Mouse (Mus musculus) hindbrain, embryonic 13.5 days (tissue): ENCODE measurements around the gene Pou3f1. TPM values are rescaled to one million over a fixed set of nuclear protein-coding genes. Genes with fewer than 3 reads are reported as not detected.

Experiments
- ATAC-seq: fragments of 200-750 bp; cut with Nextera tagmentation; 2 replicates; pipeline ENCODE4 v1.8.0; 2017; ENCODE audit warnings: moderate TSS enrichment; ENCODE audit not compliant: low FRiP score
- H3K27ac ChIP-seq: fragments of 300-500 bp; sonication (generic); 2 replicates; pipeline ENCODE4 v1.5.1; 2015; ENCODE audit warnings: inconsistent platforms, mild to moderate bottlenecking, moderate library complexity
- H3K27me3 ChIP-seq: fragments of 300-500 bp; sonication (generic); 2 replicates; pipeline ENCODE4 v1.6.1; 2015; ENCODE audit warnings: mild to moderate bottlenecking, inconsistent platforms
- H3K36me3 ChIP-seq: fragments of 300-500 bp; sonication (generic); 2 replicates; pipeline ENCODE4 v1.6.1; 2015; ENCODE audit warnings: mild to moderate bottlenecking, inconsistent platforms
- H3K4me1 ChIP-seq: fragments of 300-500 bp; sonication (generic); replicated peaks from 2 replicates; pipeline ENCODE4 v1.6.1; 2015; ENCODE audit warnings: inconsistent platforms
- H3K4me2 ChIP-seq: fragments of 300-500 bp; sonication (generic); 2 replicates; pipeline ENCODE4 v1.6.1; 2015; ENCODE audit warnings: inconsistent platforms, mild to moderate bottlenecking, moderate library complexity
- H3K4me3 ChIP-seq: fragments of 300-500 bp; sonication (generic); 2 replicates; pipeline ENCODE4 v1.5.1; 2015; ENCODE audit warnings: mild to moderate bottlenecking, inconsistent platforms
- H3K9ac ChIP-seq: fragments of 300-500 bp; sonication (generic); 2 replicates; pipeline ENCODE4 v1.6.1; 2015; ENCODE audit warnings: mild to moderate bottlenecking, inconsistent platforms
- H3K9me3 ChIP-seq: fragments of 300-500 bp; sonication (generic); 2 replicates; pipeline ENCODE4 v1.6.1; 2016; ENCODE audit warnings: inconsistent platforms
- WGBS: fragments of 180-500 bp; shearing (Covaris S2); methylation state at CpG from one replicate; pipeline ENCODE4 v1.1.7; 2015; 5-methylcytosine and 5-hydroxymethylcytosine counted together
- polyA plus RNA-seq: library from polyadenylated mRNA; unstranded; fragments of >200 nt; fragmentation: Nextera tagmentation; extraction: Ambion mirVana; gene quantifications from 2 replicates; pipeline ENCODE4 v1.2.1, GENCODE M21; 2015

The Pou3f1 gene
- polyA plus RNA-seq, 1 experiment from 2014 or later = 11.4 TPM

DNA sequence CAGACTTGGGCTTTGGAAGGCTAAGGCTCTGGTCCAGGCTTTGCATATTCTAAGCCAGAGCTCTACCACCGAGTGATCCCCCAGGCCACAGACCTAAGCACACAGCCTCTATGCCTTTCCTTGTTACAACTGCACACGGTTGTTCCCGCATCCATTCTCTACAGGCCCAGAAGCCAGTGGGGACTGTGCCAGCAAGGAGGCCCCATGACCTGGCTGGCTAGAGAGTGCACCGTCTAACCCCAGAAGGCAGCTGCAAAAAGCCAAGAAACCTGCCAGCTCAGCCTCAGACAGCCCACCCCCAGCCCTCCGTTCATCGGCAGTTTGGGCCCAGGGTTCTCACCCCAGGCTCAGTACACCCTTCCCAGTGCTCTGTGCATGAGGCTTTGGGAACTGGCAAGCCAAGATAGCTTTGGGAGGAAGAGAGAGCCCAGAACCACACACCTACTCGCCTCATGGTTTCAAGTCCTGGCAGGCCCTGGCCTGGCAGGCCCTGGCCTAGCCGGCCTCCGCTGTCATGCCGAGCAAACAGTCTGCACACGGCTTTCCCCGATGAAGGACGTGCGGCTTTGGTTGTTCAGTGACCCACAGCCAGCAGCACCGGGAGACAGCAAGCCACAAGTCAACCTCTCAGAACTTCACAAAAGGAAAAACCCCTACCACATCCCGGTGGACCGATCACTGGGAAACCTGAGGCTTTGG is 17.9 kb downstream of the Pou3f1 start:
- Histone ChIP-seq H3K4me3 (no peak overlapping the region), H3K9ac (0 out of 2 replicates have a peak overlapping the region, but pooled peaks have one; percentile 31), H3K27ac (peak overlapping the region; percentile 42; the same call in 1 of the 2 replicates), H3K4me1 (peaks cover 41% of the 10 kb centered on the region), H3K9me3 (no peaks in the 10 kb centered on the region), H3K4me2 (no peak overlapping the region), H3K36me3 (peaks cover 22% of the 10 kb centered on the region), H3K27me3 (peaks cover 33% of the 10 kb centered on the region)
- WGBS = 43% methylated on average over 17 of the region's 17 CpGs
- ATAC-seq = no peak; the same call in 1 of the 2 replicates

GRCm38 (mm10) chr4:124675037-124675436 is 18.4 kb downstream of the Pou3f1 start:
- H3K4me3 ChIP-seq = no peak overlapping the region
- no peak overlapping the region for H3K9ac ChIP-seq
- ATAC-seq = no peak
- under 1% methylated on average over 4 of the region's 4 CpGs for WGBS
- no peak overlapping the region for H3K27ac ChIP-seq
- peaks cover 41% of the 10 kb centered on the region for H3K4me1 ChIP-seq
- H3K9me3 ChIP-seq = no peaks in the 10 kb centered on the region
- H3K27me3 ChIP-seq = peaks cover 32% of the 10 kb centered on the region
- no peak overlapping the region for H3K4me2 ChIP-seq
- H3K36me3 ChIP-seq = peaks cover 28% of the 10 kb centered on the region

GRCm38 (mm10) chr4:124675958-124676357 is 19.4 kb downstream of the Pou3f1 start:
- H3K9me3 ChIP-seq = no peaks in the 10 kb centered on the region
- H3K36me3 ChIP-seq = peaks cover 37% of the 10 kb centered on the region
- H3K4me1 ChIP-seq = peaks cover 38% of the 10 kb centered on the region
- WGBS = 90% methylated on average over 6 of the region's 6 CpGs
- H3K9ac ChIP-seq = no peak overlapping the region
- H3K4me2 ChIP-seq = no peak overlapping the region
- ATAC-seq = no peak
- H3K27me3 ChIP-seq = peaks cover 23% of the 10 kb centered on the region
- H3K27ac ChIP-seq = no peak overlapping the region
- H3K4me3 ChIP-seq = no peak overlapping the region

DNA sequence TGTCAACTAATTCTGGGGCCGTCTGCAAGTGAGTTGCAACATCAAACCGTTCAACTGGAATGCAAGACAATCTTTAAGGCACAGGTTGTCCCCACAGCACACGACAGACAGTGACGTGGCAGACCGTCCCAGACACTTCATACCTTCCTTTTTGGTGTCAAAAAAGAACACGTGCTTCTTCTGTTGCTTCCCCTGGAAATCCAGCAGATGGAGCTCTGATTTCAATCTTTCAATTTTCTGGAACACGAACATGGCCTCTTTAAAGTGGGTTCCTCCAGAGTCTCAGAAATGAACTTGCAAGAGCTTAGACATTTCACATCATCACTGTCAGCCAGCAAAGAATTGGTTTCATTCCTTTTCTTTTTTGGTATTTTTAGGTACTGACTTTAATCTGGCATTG is 25.7 kb downstream of the Pou3f1 start:
- no peak for ATAC-seq

GRCm38 (mm10) chr4:124683474-124683873 is 26.9 kb downstream of the Pou3f1 start:
- H3K9ac ChIP-seq = no peak overlapping the region
- H3K27me3 ChIP-seq = no peaks in the 10 kb centered on the region
- H3K9me3 ChIP-seq = no peaks in the 10 kb centered on the region
- H3K4me1 ChIP-seq = no peaks in the 10 kb centered on the region
- H3K4me2 ChIP-seq = no peak overlapping the region
- no peak overlapping the region for H3K4me3 ChIP-seq
- WGBS = 95% methylated on average over 4 of the region's 4 CpGs
- no peak for ATAC-seq
- H3K27ac ChIP-seq = no peak overlapping the region
- H3K36me3 ChIP-seq = peaks cover 86% of the 10 kb centered on the region

More for the DNA sequence above, 25.7 kb downstream of the Pou3f1 start:
- 65% methylated on average over 7 of the region's 7 CpGs for WGBS
- peaks cover 84% of the 10 kb centered on the region for H3K36me3 ChIP-seq
- H3K9me3 ChIP-seq = no peaks in the 10 kb centered on the region
- H3K27ac ChIP-seq = no peak overlapping the region
- no peak overlapping the region for H3K4me3 ChIP-seq
- H3K9ac ChIP-seq = no peak overlapping the region
- no peaks in the 10 kb centered on the region for H3K27me3 ChIP-seq
- no peaks in the 10 kb centered on the region for H3K4me1 ChIP-seq
- no peak overlapping the region for H3K4me2 ChIP-seq

DNA sequence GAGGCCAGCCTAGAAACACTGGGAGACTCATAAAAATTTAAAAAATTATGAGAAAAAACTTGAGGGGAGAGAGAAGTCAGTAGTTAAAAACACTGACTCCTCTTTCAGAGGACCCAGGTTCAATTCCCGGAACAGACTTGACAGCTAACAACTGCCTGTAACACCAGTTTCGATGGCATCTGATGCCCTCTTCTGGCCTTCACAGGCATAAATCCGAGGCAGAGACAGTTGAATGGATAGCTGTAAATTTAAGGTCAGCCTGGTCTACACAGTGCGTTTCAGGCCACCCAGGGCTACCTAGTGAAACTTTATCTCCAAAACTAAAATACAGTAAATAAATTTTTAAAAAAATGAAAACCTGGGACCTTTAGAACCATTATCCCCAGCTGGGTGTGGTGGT is 28.4 kb downstream of the Pou3f1 start:
- Histone ChIP-seq H3K27me3 (no peaks in the 10 kb centered on the region), H3K4me1 (no peaks in the 10 kb centered on the region), H3K4me2 (no peak overlapping the region), H3K36me3 (peaks cover 71% of the 10 kb centered on the region), H3K4me3 (no peak overlapping the region), H3K9ac (no peak overlapping the region), H3K27ac (no peak overlapping the region), H3K9me3 (no peaks in the 10 kb centered on the region)
- no peak for ATAC-seq
- WGBS = 82% methylated on average over 4 of the region's 4 CpGs

DNA sequence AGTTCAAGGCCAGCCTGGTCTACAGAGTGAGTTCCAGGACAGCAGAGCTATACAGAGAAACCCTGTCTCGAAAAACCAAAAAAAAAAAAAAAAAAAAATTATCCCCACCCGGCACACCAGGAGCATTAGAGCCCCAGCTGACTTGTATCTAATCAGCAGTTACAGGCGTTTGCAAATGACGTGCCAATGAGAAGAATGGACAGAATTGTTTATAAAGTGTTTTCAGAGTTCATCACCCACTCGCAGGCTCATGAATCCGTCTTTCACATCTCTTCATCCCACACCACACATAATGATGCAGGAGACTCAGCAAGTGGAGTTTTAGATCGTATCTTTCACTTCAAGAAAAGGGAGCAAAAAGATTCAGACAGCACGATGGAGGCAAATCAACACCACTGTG is 28.8 kb downstream of the Pou3f1 start:
- Histone ChIP-seq H3K9me3 (no peaks in the 10 kb centered on the region), H3K36me3 (peaks cover 67% of the 10 kb centered on the region), H3K4me1 (no peaks in the 10 kb centered on the region), H3K9ac (no peak overlapping the region), H3K27me3 (no peaks in the 10 kb centered on the region), H3K4me2 (no peak overlapping the region), H3K4me3 (no peak overlapping the region), H3K27ac (no peak overlapping the region)
- ATAC-seq = no peak
- WGBS = 91% methylated on average over 8 of the region's 8 CpGs

DNA sequence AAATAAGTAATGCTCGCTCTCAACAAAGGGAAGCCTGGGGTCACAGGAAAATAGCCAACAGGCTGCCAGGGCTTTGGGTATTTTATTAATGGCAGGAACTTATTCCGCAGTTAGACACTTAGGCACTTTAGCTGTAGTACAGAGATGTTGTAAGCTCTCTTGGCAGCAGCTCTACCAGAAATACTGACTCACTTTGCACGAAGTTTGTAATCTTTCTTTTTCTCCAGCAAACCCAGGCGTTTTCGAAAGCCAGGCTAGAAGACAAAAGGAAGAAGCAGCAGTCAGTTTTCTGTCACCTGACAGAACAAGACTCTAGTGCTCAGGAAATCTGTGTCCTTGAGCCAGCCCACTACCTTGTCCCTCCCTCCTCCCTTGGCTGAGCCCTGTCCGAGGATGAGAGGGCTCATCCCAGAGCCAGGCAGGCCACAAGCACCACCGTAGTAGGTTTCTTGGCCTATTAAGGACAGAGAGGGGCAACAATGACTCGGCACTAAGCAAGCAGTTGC is 29.3 kb downstream of the Pou3f1 start:
- Histone ChIP-seq H3K4me3 (no peak overlapping the region), H3K9me3 (no peaks in the 10 kb centered on the region), H3K4me2 (no peak overlapping the region), H3K27me3 (no peaks in the 10 kb centered on the region), H3K9ac (no peak overlapping the region), H3K4me1 (peaks cover 2% of the 10 kb centered on the region), H3K27ac (no peak overlapping the region), H3K36me3 (peaks cover 62% of the 10 kb centered on the region)
- 84% methylated on average over 8 of the region's 8 CpGs for WGBS
- ATAC-seq = no peak

GRCm38 (mm10) chr4:124691455-124691854 is 34.8 kb downstream of the Pou3f1 start:
- no peak overlapping the region for H3K9ac ChIP-seq
- H3K4me3 ChIP-seq = no peak overlapping the region
- ATAC-seq = no peak
- H3K27ac ChIP-seq = no peak overlapping the region
- peaks cover 21% of the 10 kb centered on the region for H3K4me1 ChIP-seq
- peaks cover 17% of the 10 kb centered on the region for H3K27me3 ChIP-seq
- WGBS = 91% methylated on average over 8 of the region's 8 CpGs
- peaks cover 13% of the 10 kb centered on the region for H3K36me3 ChIP-seq
- no peaks in the 10 kb centered on the region for H3K9me3 ChIP-seq
- no peak overlapping the region for H3K4me2 ChIP-seq

DNA sequence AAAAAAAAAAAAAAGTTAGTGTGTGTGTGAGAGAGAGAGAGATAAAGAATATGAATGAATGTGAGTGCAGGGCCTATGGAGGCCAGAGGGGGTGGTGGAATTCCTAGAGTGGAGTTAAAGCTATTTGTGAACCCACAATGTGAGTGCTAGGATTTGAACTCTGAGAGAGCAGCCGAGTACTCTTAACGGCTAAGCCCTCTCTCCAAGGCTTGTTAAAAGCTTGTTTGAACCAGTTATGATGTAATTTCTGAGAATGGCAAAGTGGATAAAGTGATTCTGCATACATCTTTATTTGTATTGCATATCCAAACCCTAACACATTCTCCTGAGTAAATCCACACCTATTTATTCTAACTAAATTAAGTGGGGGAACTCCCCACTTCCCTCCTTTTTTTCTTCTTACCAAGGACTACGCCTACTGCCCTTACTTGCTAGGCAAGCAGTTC is 35.8 kb downstream of the Pou3f1 start:
- 79% methylated on average over 3 of the region's 3 CpGs for WGBS
- Histone ChIP-seq H3K9ac (peak overlapping the region; percentile 96), H3K9me3 (no peaks in the 10 kb centered on the region), H3K4me1 (peaks cover 21% of the 10 kb centered on the region), H3K27ac (no peak overlapping the region), H3K4me2 (peak overlapping the region; percentile 84), H3K4me3 (peak overlapping the region; percentile 93), H3K36me3 (peaks cover 9% of the 10 kb centered on the region), H3K27me3 (peaks cover 18% of the 10 kb centered on the region)
- ATAC-seq = no peak

GRCm38 (mm10) chr4:124693135-124693894 is 36.7 kb downstream of the Pou3f1 start, which contains the start of gene Utp11:
Gene Utp11 (minus strand): TSS chr4:124693600.
- H3K27ac ChIP-seq = peak within 1 kb of the TSS; percentile 84
- peak; percentile 97 for ATAC-seq

DNA sequence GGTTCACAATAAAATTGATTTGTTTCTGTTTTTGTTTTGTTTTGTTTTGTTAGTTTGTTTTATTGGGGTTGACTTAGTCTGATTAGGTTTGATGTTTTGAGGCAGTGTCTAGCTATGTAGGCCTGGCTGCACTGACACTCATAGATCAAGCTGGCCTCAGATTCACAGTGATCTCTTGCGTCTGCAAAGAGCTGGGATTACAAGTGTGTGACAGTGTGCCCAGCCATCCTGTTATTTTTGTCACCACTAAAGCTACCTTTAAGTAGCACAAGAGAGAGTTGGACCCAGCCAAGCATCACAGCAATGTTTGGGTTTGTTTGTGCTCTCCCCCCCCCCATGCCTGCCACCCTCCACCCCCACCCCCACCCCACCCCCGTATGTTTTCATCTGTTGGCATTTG is 38.0 kb downstream of the Pou3f1 start:
- Histone ChIP-seq H3K4me2 (no peak overlapping the region), H3K27me3 (peaks cover 39% of the 10 kb centered on the region), H3K9me3 (no peaks in the 10 kb centered on the region), H3K4me3 (no peak overlapping the region), H3K27ac (no peak overlapping the region), H3K36me3 (no peaks in the 10 kb centered on the region), H3K9ac (no peak overlapping the region), H3K4me1 (peaks cover 21% of the 10 kb centered on the region)
- WGBS = 84% methylated on average over 2 of the region's 2 CpGs
- ATAC-seq = no peak

More at GRCm38 (mm10) chr4:124693135-124693894, 36.7 kb downstream of the Pou3f1 start, which contains the start of gene Utp11:
- Histone ChIP-seq H3K36me3 (0 out of 2 replicates have a peak, but pooled peaks cover under 1% of the 10 kb centered on the region), H3K9ac (peak within 1 kb of the TSS; percentile 96), H3K9me3 (no peaks in the 10 kb centered on the region), H3K27me3 (peaks cover 26% of the 10 kb centered on the region), H3K4me2 (peak within 1 kb of the TSS; percentile 84), H3K4me1 (peaks cover 21% of the 10 kb centered on the region), H3K4me3 (peak within 1 kb of the TSS; percentile 93)
- WGBS = under 1% methylated on average over 43 of the region's 43 CpGs
